Mouse (Mus musculus) midbrain, postnatal 0 days (tissue): ENCODE results near the gene Tex48. TPM values are rescaled to one million over a fixed set of nuclear protein-coding genes. Genes with fewer than 3 reads are reported as not detected.

Source experiments
- ATAC-seq: fragments of 200-750 bp; cut with Nextera tagmentation; 2 replicates; pipeline ENCODE4 v1.8.0; 2017; ENCODE audit warnings: moderate number of reproducible peaks, mild to moderate bottlenecking, moderate TSS enrichment, moderate library complexity; ENCODE audit not compliant: low FRiP score
- DNase-seq: peaks from one replicate; pipeline ENCODE4 v3.0.0-alpha.2; 2015; ENCODE audit warnings: low spot score
- H3K27ac ChIP-seq: fragments of 300-500 bp; sonication (generic); 2 replicates; pipeline ENCODE4 v1.5.1; 2014; ENCODE audit warnings: low read depth, mild to moderate bottlenecking, low read length, mixed read lengths
- H3K27me3 ChIP-seq: fragments of 300-500 bp; sonication (generic); 2 replicates; pipeline ENCODE4 v1.6.1; 2014; ENCODE audit warnings: low read length, control low read depth, mixed read lengths; ENCODE audit not compliant: insufficient read depth
- H3K36me3 ChIP-seq: fragments of 300-500 bp; sonication (generic); 2 replicates; pipeline ENCODE4 v1.6.1; 2014; ENCODE audit warnings: low read length, control low read depth, mixed read lengths; ENCODE audit not compliant: insufficient read depth
- H3K4me1 ChIP-seq: fragments of 300-500 bp; sonication (generic); 2 replicates; pipeline ENCODE4 v1.6.1; 2014; ENCODE audit warnings: mild to moderate bottlenecking, control low read depth, antibody characterized with exemption, low read length, mixed read lengths; ENCODE audit not compliant: insufficient read depth
- H3K4me2 ChIP-seq: fragments of 300-500 bp; sonication (generic); 2 replicates; pipeline ENCODE4 v1.6.1; 2014; ENCODE audit warnings: low read depth, mild to moderate bottlenecking, low read length, mixed read lengths; ENCODE audit not compliant: poor library complexity, severe bottlenecking
- H3K4me3 ChIP-seq: fragments of 300-500 bp; sonication (generic); 2 replicates; pipeline ENCODE4 v1.5.1; 2014; ENCODE audit warnings: low read depth, mild to moderate bottlenecking, low read length, moderate library complexity
- H3K9ac ChIP-seq: fragments of 300-500 bp; sonication (generic); replicated peaks from 2 replicates; pipeline ENCODE4 v1.6.1; 2014; ENCODE audit warnings: mild to moderate bottlenecking, low read length, moderate library complexity, mixed read lengths; ENCODE audit not compliant: poor library complexity, severe bottlenecking
- H3K9me3 ChIP-seq: fragments of 300-500 bp; sonication (generic); 2 replicates; pipeline ENCODE4 v1.6.1; 2016; ENCODE audit warnings: low read length, control low read depth
- CTCF ChIP-seq: IDR thresholded peaks from 2 replicates; pipeline ENCODE4 v1.5.1; 2016; ENCODE audit warnings: antibody characterized with exemption, mild to moderate bottlenecking
- WGBS: fragments of 180-500 bp; shearing (Covaris S2); extraction: QIAGEN DNeasy Blood & Tissue Kit; methylation state at CpG from one replicate; pipeline ENCODE4 v1.1.7; 2014; 5-methylcytosine and 5-hydroxymethylcytosine counted together
- polyA plus RNA-seq: library from polyadenylated mRNA; unstranded; fragments of >200 nt; fragmentation: Nextera tagmentation; extraction: Ambion mirVana; gene quantifications from 2 replicates; pipeline ENCODE4 v1.2.1, GENCODE M21; 2015
- total RNA-seq: library from RNA; depleted of rRNA; stranded (reverse); fragments of >200 nt; gene quantifications from 2 replicates; pipeline ENCODE4 v1.2.3, GENCODE M21; 2014

Gene Tex48
- total and polyA plus RNA-seq, 2 experiments from 2014 or later = not detected

- Histone ChIP-seq H3K36me3 (no peaks in the 10 kb centered on the region), H3K27ac (no peak overlapping the region), H3K9me3 (no peaks in the 10 kb centered on the region), H3K27me3 (no peaks in the 10 kb centered on the region), H3K4me2 (no peak overlapping the region), H3K9ac (no peak overlapping the region), H3K4me3 (no peak overlapping the region), H3K4me1 (no peaks in the 10 kb centered on the region)
- no peak for TF ChIP-seq CTCF
- WGBS = 89% methylated on average over 3 of the region's 3 CpGs
- no peak for ATAC-seq
- DNase-seq = no peak
Observed at GRCm38 (mm10) chr4:63605545-63605944, 16.7 kb downstream of the Tex48 start.

DNA sequence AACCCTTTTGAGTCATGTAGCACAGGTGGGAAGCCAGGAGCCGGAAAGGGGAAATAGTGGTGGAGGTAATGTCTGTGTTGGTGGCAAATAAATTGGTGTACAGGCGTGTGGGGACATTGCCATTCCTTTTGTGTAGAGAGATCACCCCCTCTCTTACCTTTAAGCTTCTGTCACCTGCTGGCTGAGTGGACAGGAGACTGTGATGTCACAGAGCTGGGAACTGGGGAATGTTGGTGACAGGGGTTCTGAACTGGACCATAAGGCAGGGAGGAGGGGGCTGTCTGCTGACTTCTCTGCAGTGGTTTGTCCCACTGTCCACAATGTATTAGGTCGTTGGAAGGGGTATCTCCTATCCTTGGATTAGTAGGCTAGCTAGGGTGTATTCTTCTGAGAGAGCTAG lies 17.3 kb downstream of the Tex48 start, which contains the start of gene Gm11213:
Gene Gm11213 (minus strand): TSS at position 317 of the 400 bp plus-strand sequence.
- Histone ChIP-seq H3K4me2 (no peak within 1 kb of the TSS), H3K27ac (no peak within 1 kb of the TSS), H3K9me3 (no peaks in the 10 kb centered on the region), H3K4me1 (no peaks in the 10 kb centered on the region), H3K36me3 (no peaks in the 10 kb centered on the region), H3K27me3 (no peaks in the 10 kb centered on the region), H3K4me3 (no peak within 1 kb of the TSS), H3K9ac (no peak within 1 kb of the TSS)
- WGBS = 86% methylated on average over 3 of the region's 3 CpGs
- TF ChIP-seq CTCF = no peak
- ATAC-seq = no peak
- no peak for DNase-seq

GRCm38 (mm10) chr4:63601263-63601662 lies 21.0 kb downstream of the Tex48 start:
- H3K4me3 ChIP-seq = no peak overlapping the region
- no peaks in the 10 kb centered on the region for H3K27me3 ChIP-seq
- ATAC-seq (no peak), DNase-seq (no peak)
- no peaks in the 10 kb centered on the region for H3K4me1 ChIP-seq
- no peak for TF ChIP-seq CTCF
- no peak overlapping the region for H3K9ac ChIP-seq
- H3K9me3 ChIP-seq = no peaks in the 10 kb centered on the region
- H3K4me2 ChIP-seq = no peak overlapping the region
- H3K36me3 ChIP-seq = no peaks in the 10 kb centered on the region
- H3K27ac ChIP-seq = no peak overlapping the region

DNA sequence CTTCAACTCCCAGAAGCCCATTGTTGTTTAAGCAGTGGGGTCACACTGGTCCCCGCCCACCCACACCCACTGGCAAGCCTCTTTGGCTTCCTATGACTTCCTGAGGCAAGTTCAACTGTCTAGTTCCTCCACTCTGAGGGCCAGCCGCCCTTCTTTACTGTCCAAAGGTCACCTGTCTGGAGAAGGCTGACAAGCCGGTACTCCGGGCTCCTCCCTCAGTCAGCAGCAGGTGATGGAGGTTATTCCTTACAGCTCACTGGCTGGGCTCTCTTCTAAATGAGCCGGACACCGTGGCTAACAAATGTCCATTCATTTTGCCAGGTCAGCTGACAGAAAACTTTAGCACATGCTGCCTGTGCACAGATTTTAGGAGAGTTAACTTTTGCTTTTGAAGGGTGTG lies 21.4 kb downstream of the Tex48 start:
- ATAC-seq (no peak), DNase-seq (no peak)
- 82% methylated on average over 6 of the region's 6 CpGs for WGBS
- Histone ChIP-seq H3K9me3 (no peaks in the 10 kb centered on the region), H3K36me3 (no peaks in the 10 kb centered on the region), H3K9ac (no peak overlapping the region), H3K27me3 (no peaks in the 10 kb centered on the region), H3K4me3 (no peak overlapping the region), H3K4me2 (no peak overlapping the region), H3K27ac (no peak overlapping the region), H3K4me1 (no peaks in the 10 kb centered on the region)
- TF ChIP-seq CTCF = no peak

DNA sequence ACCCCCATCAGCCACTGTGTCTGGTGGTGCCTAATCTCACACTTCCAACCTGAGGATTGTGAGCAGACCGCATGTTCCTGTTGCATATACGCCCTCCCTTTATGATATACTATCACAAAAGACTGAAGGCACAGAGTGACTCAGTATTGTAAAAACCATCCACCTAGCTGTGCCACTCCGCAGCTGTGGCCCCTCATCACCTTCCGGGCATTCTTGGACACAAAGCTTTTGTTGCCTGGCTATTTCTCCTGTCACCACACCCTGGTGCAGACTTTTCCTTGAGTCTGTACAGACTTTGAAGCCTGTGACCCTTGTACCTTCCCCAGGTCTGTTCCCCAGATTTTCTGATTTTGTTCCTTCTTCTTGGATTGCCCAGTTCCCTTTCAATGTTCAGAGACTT lies 26.2 kb downstream of the Tex48 start:
- H3K4me2 ChIP-seq = no peak overlapping the region
- no peak overlapping the region for H3K9ac ChIP-seq
- WGBS = 91% methylated on average over 4 of the region's 4 CpGs
- no peak overlapping the region for H3K27ac ChIP-seq
- H3K9me3 ChIP-seq = no peaks in the 10 kb centered on the region
- no peaks in the 10 kb centered on the region for H3K36me3 ChIP-seq
- no peak for DNase-seq
- H3K4me1 ChIP-seq = no peaks in the 10 kb centered on the region
- H3K4me3 ChIP-seq = no peak overlapping the region
- TF ChIP-seq CTCF = no peak
- no peaks in the 10 kb centered on the region for H3K27me3 ChIP-seq
- no peak for ATAC-seq

GRCm38 (mm10) chr4:63595259-63595658 lies 27.0 kb downstream of the Tex48 start:
- H3K4me1 ChIP-seq = no peaks in the 10 kb centered on the region
- H3K4me2 ChIP-seq = no peak overlapping the region
- no peaks in the 10 kb centered on the region for H3K36me3 ChIP-seq
- H3K9me3 ChIP-seq = no peaks in the 10 kb centered on the region
- no peak overlapping the region for H3K9ac ChIP-seq
- no peak for TF ChIP-seq CTCF
- H3K27me3 ChIP-seq = no peaks in the 10 kb centered on the region
- WGBS = 84% methylated on average over 10 of the region's 10 CpGs
- ATAC-seq = no peak
- H3K4me3 ChIP-seq = no peak overlapping the region
- H3K27ac ChIP-seq = no peak overlapping the region
- DNase-seq = no peak
